In the genomic region with DNA sequence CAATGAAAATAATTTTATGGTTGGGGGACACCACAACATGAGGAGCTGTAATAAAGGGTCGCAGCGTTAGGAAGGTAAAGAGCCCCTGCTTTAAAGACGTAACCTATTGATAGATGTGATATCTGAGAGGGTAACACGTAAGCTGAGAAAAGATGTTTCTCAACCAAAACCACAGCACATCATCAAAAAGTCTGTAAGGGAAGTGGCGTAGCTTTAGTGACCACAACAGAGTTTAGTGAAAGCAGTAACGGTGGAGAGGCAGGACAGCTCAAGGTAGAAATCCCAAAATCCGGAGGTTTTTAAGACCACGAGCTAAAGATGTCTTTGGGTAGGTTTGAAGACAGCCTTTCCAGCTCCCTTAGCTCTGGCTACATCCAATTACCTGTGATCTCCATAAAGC, we compare ENCODE assay signal across 9 mouse cellular contexts. TPM values are rescaled to one million over a fixed set of nuclear protein-coding genes. Genes with fewer than 3 reads are reported as not detected.
DNase-seq lines count a peak whose midpoint lies in the region; ATAC-seq lines count a peak whose summit lies in the region.
"Had no signal": no experiment of that assay in that cellular context is flagged by ENCODE, and none has a peak within 500 bp of the region (broad histone marks: within the 10 kb centered on the region; RNA-seq: fewer than 3 reads in every experiment).

No protein-coding gene starts in this region.

- peak overlapping the region; percentile 96; the same call in 1 of the 2 replicates for H3K27ac ChIP-seq in heart, embryonic 12.5 days (ENCODE audit: poor library complexity, severe bottlenecking)
- H3K27ac ChIP-seq in embryonic facial prominence, embryonic 12.5 days: peak overlapping the region; percentile 100
- 0 out of 2 replicates have a peak overlapping the region, but pooled peaks have one; percentile 100 for H3K27ac ChIP-seq in midbrain, embryonic 13.5 days

- H3K4me1 ChIP-seq in heart, embryonic 12.5 days (replicated peaks): peaks cover 23% of the 10 kb centered on the region
- H3K4me1 ChIP-seq in embryonic facial prominence, embryonic 12.5 days: peaks cover 22% of the 10 kb centered on the region
- peaks cover 35% of the 10 kb centered on the region for H3K4me1 ChIP-seq in midbrain, embryonic 13.5 days (replicated peaks)

- no peak for ATAC-seq in heart, embryonic 12.5 days (ENCODE audit: insufficient number of reproducible peaks, low FRiP score)
- no peak for ATAC-seq in embryonic facial prominence, embryonic 12.5 days (ENCODE audit: insufficient number of reproducible peaks, insufficient read depth, low FRiP score, low TSS enrichment)
- no peak for ATAC-seq in midbrain, embryonic 13.5 days
- no peak for ATAC-seq in erythroid progenitor cell, adult 5-6 weeks (replicated peaks; ENCODE audit: low FRiP score, poor library complexity, severe bottlenecking)
- ATAC-seq: Patski had no signal

- H3K36me3 ChIP-seq in heart, embryonic 12.5 days: peaks cover 14% of the 10 kb centered on the region
- H3K36me3 ChIP-seq in embryonic facial prominence, embryonic 12.5 days: peaks cover 16% of the 10 kb centered on the region
- H3K36me3 ChIP-seq in midbrain, embryonic 13.5 days: peaks cover 13% of the 10 kb centered on the region

- H3K4me2 ChIP-seq in heart, embryonic 12.5 days: peak overlapping the region; percentile 72; the same call in 1 of the 2 replicates
- no peak overlapping the region for H3K4me2 ChIP-seq in embryonic facial prominence, embryonic 12.5 days (replicated peaks)
- H3K4me2 ChIP-seq in midbrain, embryonic 13.5 days (replicated peaks): no peak overlapping the region

- 93% methylated on average over 8 of the region's 8 CpGs for WGBS in heart, embryonic 12.5 days
- 93% methylated on average over 8 of the region's 8 CpGs for WGBS in embryonic facial prominence, embryonic 12.5 days
- 98% methylated on average over 8 of the region's 8 CpGs for WGBS in midbrain, embryonic 13.5 days

- no peak for DNase-seq in heart, adult 8-10 months (ENCODE audit: low spot score)
- peak; percentile 83 for DNase-seq in 416B (ENCODE audit: low read depth)
- no peak for DNase-seq in frontal cortex, postnatal 14 days (ENCODE audit: low spot score in 2 of 2)
- no peak for DNase-seq in adrenal gland, adult 8-10 months

- H3K4me3 ChIP-seq in heart, embryonic 12.5 days: no peak overlapping the region
- no peak overlapping the region for H3K4me3 ChIP-seq in embryonic facial prominence, embryonic 12.5 days
- no peak overlapping the region for H3K4me3 ChIP-seq in midbrain, embryonic 13.5 days (replicated peaks)

- no peaks in the 10 kb centered on the region for H3K27me3 ChIP-seq in heart, embryonic 12.5 days (replicated peaks)
- H3K27me3 ChIP-seq in embryonic facial prominence, embryonic 12.5 days: no peaks in the 10 kb centered on the region
- no peaks in the 10 kb centered on the region for H3K27me3 ChIP-seq in midbrain, embryonic 13.5 days
- H3K27me3 ChIP-seq: Patski had no signal

- H3K9ac ChIP-seq in heart, embryonic 12.5 days: no peak overlapping the region
- H3K9ac ChIP-seq in embryonic facial prominence, embryonic 12.5 days: no peak overlapping the region
- no peak overlapping the region for H3K9ac ChIP-seq in midbrain, embryonic 13.5 days (replicated peaks)

- no peaks in the 10 kb centered on the region for H3K9me3 ChIP-seq in heart, embryonic 12.5 days (replicated peaks)
- no peaks in the 10 kb centered on the region for H3K9me3 ChIP-seq in embryonic facial prominence, embryonic 12.5 days
- no peaks in the 10 kb centered on the region for H3K9me3 ChIP-seq in midbrain, embryonic 13.5 days

RNA-seq across cellular contexts. Expression of a gene that starts 1.0 kb away (rescaled TPM):
- 303 and 308 TPM in 2 replicates for polyA plus RNA-seq in heart, embryonic 12.5 days (2016; fragmentation: Nextera tagmentation; extraction: Ambion mirVana)
- total RNA-seq in heart, adult 8-10 months (2022): 10 to 100 TPM; 46.8 to 94.6 (median 64.6) TPM
- polyA plus RNA-seq in embryonic facial prominence, embryonic 12.5 days (2016; fragmentation: Nextera tagmentation; extraction: Ambion mirVana): 476 and 518 TPM in 2 replicates
- polyA plus RNA-seq in midbrain, embryonic 13.5 days (2015; fragmentation: Nextera tagmentation; extraction: Ambion mirVana): 760 and 762 TPM in 2 replicates
- total RNA-seq in adrenal gland, adult 8-10 months (2022): 100 to 1,000 TPM; 201 to 366 (median 233) TPM
- total RNA-seq in erythroid progenitor cell, adult 5-6 weeks (2015; ENCODE audit: low replicate concordance): 41.1 and 51.2 TPM in 2 replicates
- 69.0 and 75.1 TPM in 2 replicates for total RNA-seq in erythroid progenitor cell, adult 5-6 weeks (2017; ENCODE audit: low replicate concordance)

RNA-seq across cellular contexts. Expression of a gene that starts 17.9 kb away (rescaled TPM):
- polyA plus RNA-seq in heart, embryonic 12.5 days (2016; fragmentation: Nextera tagmentation; extraction: Ambion mirVana): 28.9 and 29.3 TPM in 2 replicates
- total RNA-seq in heart, adult 8-10 months (2022): 10 to 100 TPM; 14.8 to 20.0 (median 16.2) TPM
- polyA plus RNA-seq in embryonic facial prominence, embryonic 12.5 days (2016; fragmentation: Nextera tagmentation; extraction: Ambion mirVana): 38.7 and 40.1 TPM in 2 replicates
- polyA plus RNA-seq in midbrain, embryonic 13.5 days (2015; fragmentation: Nextera tagmentation; extraction: Ambion mirVana): 56.9 and 59.5 TPM in 2 replicates
- 10 to 100 TPM; 19.8 to 25.7 (median 23.7) TPM for total RNA-seq in adrenal gland, adult 8-10 months (2022)
- 0.72 and 7.1 TPM in 2 replicates for total RNA-seq in erythroid progenitor cell, adult 5-6 weeks (2015; ENCODE audit: low replicate concordance)
- 1.0 and 2.3 TPM in 2 replicates for total RNA-seq in erythroid progenitor cell, adult 5-6 weeks (2017; ENCODE audit: low replicate concordance)

RNA-seq across cellular contexts. Expression of a gene that starts 36.8 kb away (rescaled TPM):
- 93.8 and 94.3 TPM in 2 replicates for polyA plus RNA-seq in heart, embryonic 12.5 days (2016; fragmentation: Nextera tagmentation; extraction: Ambion mirVana)
- 10 to 100 TPM; 29.4 to 31.0 (median 30.4) TPM for total RNA-seq in heart, adult 8-10 months (2022)
- polyA plus RNA-seq in embryonic facial prominence, embryonic 12.5 days (2016; fragmentation: Nextera tagmentation; extraction: Ambion mirVana): 152 and 153 TPM in 2 replicates
- 144 and 149 TPM in 2 replicates for polyA plus RNA-seq in midbrain, embryonic 13.5 days (2015; fragmentation: Nextera tagmentation; extraction: Ambion mirVana)
- total RNA-seq in adrenal gland, adult 8-10 months (2022): 10 to 100 TPM; 59.2 to 65.8 (median 62.7) TPM
- total RNA-seq in erythroid progenitor cell, adult 5-6 weeks (2015; ENCODE audit: low replicate concordance): 28.9 and 42.2 TPM in 2 replicates
- 41.5 and 59.0 TPM in 2 replicates for total RNA-seq in erythroid progenitor cell, adult 5-6 weeks (2017; ENCODE audit: low replicate concordance)
